Mouse (Mus musculus): ENCODE measurements around the gene Gabpb2.
"Not testable (repeated sequence)": the region's sequence is repeated elsewhere in the genome, so short reads cannot be mapped to it uniquely, and the experiment has no call there.

The Gabpb2 gene

DNA sequence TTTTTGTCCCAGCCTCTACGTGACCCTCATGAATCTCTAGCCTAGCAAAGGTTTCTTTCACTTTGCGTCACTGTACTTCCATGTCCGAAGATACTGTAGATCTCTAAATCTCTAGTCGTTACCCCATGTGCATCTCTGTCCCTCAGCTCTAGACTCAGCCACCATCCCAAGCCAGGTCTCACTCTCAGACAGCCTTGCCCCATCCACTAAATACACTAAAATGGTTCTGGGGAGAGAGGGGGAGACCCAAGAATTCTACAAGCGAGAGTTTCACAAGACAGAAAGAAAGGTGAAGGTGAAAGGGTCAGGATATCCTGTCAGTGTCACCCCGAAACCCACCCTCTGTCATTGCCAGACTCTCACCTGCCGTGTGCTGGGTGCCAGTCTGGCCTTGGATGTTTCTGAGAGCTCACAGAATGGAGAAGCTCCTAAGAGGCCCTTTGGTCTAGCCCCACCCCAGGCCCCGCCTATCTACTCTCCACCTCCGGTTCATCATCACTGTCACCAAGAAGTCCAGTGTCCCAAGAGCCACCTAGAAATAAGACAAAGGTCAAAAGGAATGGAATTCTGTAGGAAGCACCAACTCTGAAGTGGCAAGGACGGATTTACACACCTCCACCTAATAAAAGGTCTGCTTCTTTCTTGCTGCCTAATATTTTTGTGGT lies 75.6 kb downstream of the Gabpb2 start, which contains the start of gene Tnfaip8l2:
Gene Tnfaip8l2 (minus strand): TSS at position 409 of the 665 bp plus-strand sequence.
- no peak for TF ChIP-seq POU5F1 (IDR thresholded peaks at IDR 0.05; ENCODE audit: borderline replicate concordance, low read length)
- TF ChIP-seq CTCF (conservative IDR thresholded peaks at IDR 0.05; ENCODE audit: low read length) = no peak
- no peak for TF ChIP-seq NANOG (IDR thresholded peaks at IDR 0.05; ENCODE audit: borderline replicate concordance, low read length)
- Histone ChIP-seq H3K4me1 (replicated peaks; ENCODE audit: low read depth, low read length) (peaks cover 37% of the 10 kb centered on the region), H3K4me3 (replicated peaks; ENCODE audit: low read length) (no peak within 1 kb of the TSS), H3K9me3 (ENCODE audit: low read length) (no peaks in the 10 kb centered on the region), H3K36me3 (ENCODE audit: insufficient read depth, low read length) (no peaks in the 10 kb centered on the region), H3K27me3 (ENCODE audit: insufficient read depth, low read length) (peaks cover 28% of the 10 kb centered on the region)

DNA sequence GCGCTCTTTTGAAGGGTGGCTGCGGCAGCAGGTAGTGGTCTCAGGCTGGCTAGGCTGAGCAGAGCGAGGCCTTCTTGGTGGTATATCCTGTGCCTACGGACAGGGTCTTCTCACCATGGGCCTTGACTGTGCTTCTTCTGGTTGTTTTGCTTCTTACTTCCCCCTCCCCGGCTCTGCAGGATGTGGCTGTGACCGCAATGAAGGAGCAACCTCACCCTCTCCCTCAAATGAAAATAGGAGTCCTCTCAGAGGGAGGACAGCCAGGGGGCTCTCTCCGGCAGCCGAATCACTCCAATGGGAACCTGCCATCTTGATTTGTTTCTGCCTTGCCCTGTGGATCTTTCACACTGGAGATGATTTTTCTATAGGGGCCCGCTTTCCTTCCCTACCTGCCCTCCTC lies 76.2 kb downstream of the Gabpb2 start:
- peaks cover 28% of the 10 kb centered on the region for H3K27me3 ChIP-seq (ENCODE audit: insufficient read depth, low read length)
- H3K4me3 ChIP-seq (replicated peaks; ENCODE audit: low read length) = no peak overlapping the region
- H3K36me3 ChIP-seq (ENCODE audit: insufficient read depth, low read length) = no peaks in the 10 kb centered on the region
- TF ChIP-seq POU5F1 (IDR thresholded peaks at IDR 0.05; ENCODE audit: borderline replicate concordance, low read length) = no peak
- TF ChIP-seq CTCF (conservative IDR thresholded peaks at IDR 0.05; ENCODE audit: low read length) = no peak
- TF ChIP-seq NANOG (IDR thresholded peaks at IDR 0.05; ENCODE audit: borderline replicate concordance, low read length) = no peak
- peaks cover 42% of the 10 kb centered on the region for H3K4me1 ChIP-seq (replicated peaks; ENCODE audit: low read depth, low read length)
- H3K9me3 ChIP-seq (ENCODE audit: low read length) = no peaks in the 10 kb centered on the region

DNA sequence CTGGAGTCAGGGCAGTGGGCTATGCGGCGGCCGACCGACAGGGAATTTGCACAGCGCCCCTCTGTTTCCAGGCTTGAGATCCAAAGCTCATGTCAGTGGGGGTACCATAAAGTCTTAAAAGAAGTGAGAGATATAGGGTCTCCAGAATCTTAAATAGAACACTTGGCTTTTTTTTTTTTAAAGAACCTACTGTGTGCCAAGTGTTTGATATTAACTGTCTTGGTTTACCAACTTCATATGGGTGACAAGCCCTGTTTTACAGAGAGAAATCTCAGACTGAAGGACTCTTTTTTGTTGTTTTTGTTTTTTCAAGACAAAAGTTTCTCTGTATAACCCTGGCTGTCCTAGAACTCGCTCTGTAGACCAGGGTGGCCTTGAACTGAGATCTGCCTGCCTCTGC lies 76.9 kb downstream of the Gabpb2 start:
- TF ChIP-seq NANOG (IDR thresholded peaks at IDR 0.05; ENCODE audit: borderline replicate concordance, low read length) (no peak), POU5F1 (IDR thresholded peaks at IDR 0.05; ENCODE audit: borderline replicate concordance, low read length) (no peak), CTCF (conservative IDR thresholded peaks at IDR 0.05; ENCODE audit: low read length) (no peak)
- Histone ChIP-seq H3K4me3 (replicated peaks; ENCODE audit: low read length) (peak overlapping the region; percentile 62), H3K36me3 (ENCODE audit: insufficient read depth, low read length) (no peaks in the 10 kb centered on the region), H3K27me3 (ENCODE audit: insufficient read depth, low read length) (peaks cover 28% of the 10 kb centered on the region), H3K4me1 (replicated peaks; ENCODE audit: low read depth, low read length) (peaks cover 48% of the 10 kb centered on the region), H3K9me3 (ENCODE audit: low read length) (no peaks in the 10 kb centered on the region)

DNA sequence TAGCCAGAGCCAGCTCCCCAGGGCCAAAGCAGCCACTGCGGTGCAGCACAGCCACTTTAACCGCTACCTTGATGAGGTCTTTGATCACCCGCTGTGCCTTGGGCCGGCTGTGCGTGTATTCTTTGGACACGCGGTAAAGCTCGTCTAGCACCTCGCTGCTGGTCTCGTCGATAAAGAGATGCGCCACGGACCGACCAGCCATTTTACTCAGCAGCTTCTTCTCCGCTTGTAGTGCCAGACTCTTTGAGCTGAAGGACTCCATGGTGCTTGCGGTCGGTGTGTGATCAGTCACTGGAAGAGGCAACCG lies 77.5 kb downstream of the Gabpb2 start:
- TF ChIP-seq POU5F1 (IDR thresholded peaks at IDR 0.05; ENCODE audit: borderline replicate concordance, low read length) = no peak
- no peak for TF ChIP-seq CTCF (conservative IDR thresholded peaks at IDR 0.05; ENCODE audit: low read length)
- TF ChIP-seq NANOG (IDR thresholded peaks at IDR 0.05; ENCODE audit: borderline replicate concordance, low read length) = no peak
- H3K9me3 ChIP-seq (ENCODE audit: low read length) = no peaks in the 10 kb centered on the region
- H3K36me3 ChIP-seq (ENCODE audit: insufficient read depth, low read length) = no peaks in the 10 kb centered on the region
- H3K4me3 ChIP-seq (replicated peaks; ENCODE audit: low read length) = peak overlapping the region; percentile 62
- peaks cover 53% of the 10 kb centered on the region for H3K4me1 ChIP-seq (replicated peaks; ENCODE audit: low read depth, low read length)
- H3K27me3 ChIP-seq (ENCODE audit: insufficient read depth, low read length) = peaks cover 28% of the 10 kb centered on the region

DNA sequence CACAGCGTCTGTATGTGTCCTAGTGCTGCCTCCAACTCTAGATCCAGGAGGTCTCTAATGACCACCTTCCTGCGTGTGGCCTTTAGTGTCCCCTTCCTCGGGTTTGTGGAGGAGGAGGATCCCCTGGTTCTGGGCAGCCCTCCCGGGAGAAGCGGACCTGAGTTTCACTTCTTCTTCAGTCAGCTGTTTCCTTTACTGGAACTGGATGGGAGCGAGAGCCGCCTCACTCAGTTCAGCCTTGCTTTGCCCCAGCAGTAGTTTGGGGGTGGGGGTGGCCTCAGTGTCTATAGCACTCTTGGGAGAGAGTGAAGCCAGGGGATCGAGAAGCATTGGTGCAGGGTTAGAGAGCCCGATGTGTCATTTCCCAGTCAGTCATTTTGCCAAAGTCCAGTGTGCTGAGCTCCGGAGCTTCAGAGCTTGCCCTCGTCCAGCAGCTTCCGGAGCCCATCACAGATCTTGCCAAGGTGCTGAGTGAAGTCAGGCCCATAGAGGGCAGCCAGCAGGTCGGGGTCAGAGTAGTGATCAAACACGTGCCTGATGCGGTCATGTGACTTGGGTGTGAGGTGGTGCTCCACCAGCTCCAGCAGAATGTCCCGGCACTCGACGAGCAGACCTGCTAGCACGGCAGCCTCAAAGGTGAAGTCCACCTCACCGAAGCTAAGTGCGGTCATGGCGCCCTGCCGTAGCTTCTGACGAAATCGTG lies 78.0 kb downstream of the Gabpb2 start:
- peak overlapping the region; percentile 62 for H3K4me3 ChIP-seq (replicated peaks; ENCODE audit: low read length)
- peaks cover 58% of the 10 kb centered on the region for H3K4me1 ChIP-seq (replicated peaks; ENCODE audit: low read depth, low read length)
- TF ChIP-seq CTCF (conservative IDR thresholded peaks at IDR 0.05; ENCODE audit: low read length) (no peak), NANOG (IDR thresholded peaks at IDR 0.05; ENCODE audit: borderline replicate concordance, low read length) (no peak), POU5F1 (IDR thresholded peaks at IDR 0.05; ENCODE audit: borderline replicate concordance, low read length) (no peak)
- H3K9me3 ChIP-seq (ENCODE audit: low read length) = no peaks in the 10 kb centered on the region
- no peaks in the 10 kb centered on the region for H3K36me3 ChIP-seq (ENCODE audit: insufficient read depth, low read length)
- peaks cover 28% of the 10 kb centered on the region for H3K27me3 ChIP-seq (ENCODE audit: insufficient read depth, low read length)

DNA sequence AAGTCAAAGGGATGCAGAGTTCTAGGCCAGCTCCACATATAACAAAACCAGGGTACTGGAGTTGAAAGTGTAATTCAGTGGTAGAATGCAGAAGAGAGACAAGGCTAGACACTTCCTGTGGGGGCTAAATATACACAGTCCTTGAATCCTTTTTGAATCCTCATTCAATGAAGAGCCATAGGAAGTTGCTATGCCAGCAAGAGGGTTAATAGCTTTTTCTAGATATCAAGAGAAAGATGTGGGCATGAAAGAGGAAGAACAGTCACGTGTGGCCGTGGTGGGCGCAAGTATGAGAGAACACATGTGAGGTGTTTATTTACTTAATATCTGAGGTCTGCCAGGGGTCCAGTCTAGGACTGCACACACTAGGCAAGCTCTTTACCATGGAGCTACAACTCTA lies 81.4 kb downstream of the Gabpb2 start:
- TF ChIP-seq CTCF (conservative IDR thresholded peaks at IDR 0.05; ENCODE audit: low read length) (no peak), NANOG (IDR thresholded peaks at IDR 0.05; ENCODE audit: borderline replicate concordance, low read length) (no peak), POU5F1 (IDR thresholded peaks at IDR 0.05; ENCODE audit: borderline replicate concordance, low read length) (no peak)
- Histone ChIP-seq H3K4me3 (replicated peaks; ENCODE audit: low read length) (no peak overlapping the region), H3K36me3 (ENCODE audit: insufficient read depth, low read length) (peaks cover 9% of the 10 kb centered on the region), H3K27me3 (ENCODE audit: insufficient read depth, low read length) (peaks cover 19% of the 10 kb centered on the region), H3K4me1 (replicated peaks; ENCODE audit: low read depth, low read length) (peaks cover 59% of the 10 kb centered on the region), H3K9me3 (ENCODE audit: low read length) (no peaks in the 10 kb centered on the region)

DNA sequence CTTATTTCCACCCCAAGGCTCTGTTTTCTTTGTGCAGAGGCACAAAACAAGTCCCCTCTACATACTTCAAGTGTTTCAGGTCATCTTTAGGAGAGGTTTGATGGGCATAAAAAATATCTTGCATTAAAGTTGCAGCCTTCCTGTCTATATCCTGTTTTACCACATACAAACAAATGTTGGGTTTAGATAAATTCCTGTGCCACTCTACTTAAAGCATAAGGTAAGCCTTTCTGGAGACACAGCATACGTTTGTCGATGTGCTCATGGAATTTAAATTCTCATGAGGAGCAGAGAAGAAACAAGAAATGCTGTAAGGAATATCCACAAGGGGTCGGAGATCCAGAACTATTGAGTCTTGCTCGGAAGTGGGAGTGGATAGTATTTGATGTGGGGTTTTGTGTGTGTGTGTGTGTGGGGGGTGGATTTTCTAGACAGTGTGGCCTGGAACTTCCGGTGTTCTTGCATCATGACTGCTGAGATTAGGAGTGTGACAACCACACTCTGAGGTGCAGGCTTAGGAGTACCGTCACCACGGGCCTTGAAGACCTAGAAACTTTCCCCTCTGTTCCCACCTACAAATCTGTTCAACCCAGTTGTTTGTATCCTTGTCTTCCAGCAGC lies 82.2 kb downstream of the Gabpb2 start:
- Histone ChIP-seq H3K4me1 (replicated peaks; ENCODE audit: low read depth, low read length) (peaks cover 53% of the 10 kb centered on the region), H3K27me3 (ENCODE audit: insufficient read depth, low read length) (peaks cover 12% of the 10 kb centered on the region), H3K4me3 (replicated peaks; ENCODE audit: low read length) (no peak overlapping the region), H3K36me3 (ENCODE audit: insufficient read depth, low read length) (peaks cover 15% of the 10 kb centered on the region), H3K9me3 (ENCODE audit: low read length) (no peaks in the 10 kb centered on the region)
- no peak for TF ChIP-seq CTCF (conservative IDR thresholded peaks at IDR 0.05; ENCODE audit: low read length)
- no peak for TF ChIP-seq POU5F1 (IDR thresholded peaks at IDR 0.05; ENCODE audit: borderline replicate concordance, low read length)
- no peak for TF ChIP-seq NANOG (IDR thresholded peaks at IDR 0.05; ENCODE audit: borderline replicate concordance, low read length)

DNA sequence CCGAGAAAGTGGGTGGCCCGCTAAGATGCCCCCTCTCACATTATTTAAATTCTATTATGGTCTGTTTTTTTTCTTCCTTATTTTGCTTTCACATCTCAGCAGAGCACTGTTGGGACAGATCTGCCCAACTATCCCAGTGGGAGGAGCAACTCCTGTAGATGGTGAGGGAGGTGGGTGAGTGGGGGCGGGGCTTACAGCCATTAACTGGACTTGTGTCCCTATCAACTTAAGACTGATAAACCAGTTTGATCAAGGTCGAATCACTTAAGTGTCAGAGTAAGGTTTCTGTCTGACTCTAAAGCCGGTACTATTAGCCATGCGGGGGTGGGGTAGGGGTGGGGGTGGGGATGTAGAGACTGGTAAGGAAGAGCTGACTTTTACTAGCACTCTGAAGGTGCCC lies 82.7 kb downstream of the Gabpb2 start:
- peak overlapping the region; percentile 63 for H3K4me3 ChIP-seq (replicated peaks; ENCODE audit: low read length)
- H3K27me3 ChIP-seq (ENCODE audit: insufficient read depth, low read length) = peaks cover 7% of the 10 kb centered on the region

DNA sequence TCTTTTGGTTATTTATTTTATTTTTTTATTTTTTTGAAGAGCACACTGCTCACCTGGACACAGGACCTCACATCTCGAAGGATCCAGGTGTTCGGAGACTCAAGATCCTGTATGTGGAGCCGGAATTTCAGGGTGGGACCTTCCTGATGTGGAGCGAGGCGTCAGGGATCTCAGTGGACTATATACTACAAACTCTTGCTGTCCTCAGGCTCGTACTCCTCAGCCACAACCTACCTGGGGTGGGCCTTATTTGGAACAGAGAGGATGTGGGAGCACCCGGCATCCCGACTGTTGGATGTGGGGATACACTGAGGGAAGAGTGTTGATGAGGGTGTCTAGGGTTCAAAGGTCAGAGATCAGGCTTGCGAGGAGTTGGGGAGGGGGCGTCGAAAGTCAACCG lies 83.6 kb downstream of the Gabpb2 start:
- H3K27me3 ChIP-seq (ENCODE audit: insufficient read depth, low read length); H3K9me3 ChIP-seq (ENCODE audit: low read length): not testable (repeated sequence)
- H3K4me3 ChIP-seq (replicated peaks; ENCODE audit: low read length) = peak overlapping the region; percentile 84; the same call in 1 of the 2 replicates
- H3K36me3 ChIP-seq (ENCODE audit: insufficient read depth, low read length) = peaks cover 29% of the 10 kb centered on the region
- peaks cover 46% of the 10 kb centered on the region for H3K4me1 ChIP-seq (replicated peaks; ENCODE audit: low read depth, low read length)

More for the DNA sequence above, 82.7 kb downstream of the Gabpb2 start:
- peaks cover 48% of the 10 kb centered on the region for H3K4me1 ChIP-seq (replicated peaks; ENCODE audit: low read depth, low read length)
- TF ChIP-seq CTCF (conservative IDR thresholded peaks at IDR 0.05; ENCODE audit: low read length) (no peak), POU5F1 (IDR thresholded peaks at IDR 0.05; ENCODE audit: borderline replicate concordance, low read length) (no peak), NANOG (IDR thresholded peaks at IDR 0.05; ENCODE audit: borderline replicate concordance, low read length) (no peak)
- H3K36me3 ChIP-seq (ENCODE audit: insufficient read depth, low read length) = peaks cover 20% of the 10 kb centered on the region
- H3K9me3 ChIP-seq (ENCODE audit: low read length) = no peaks in the 10 kb centered on the region

All from E14TG2a.4 (cell line).